Mouse (Mus musculus): ENCODE results near the gene Atxn1l.

GRCm38 (mm10) chr8:109682120-109682519 is 55.4 kb downstream of the Atxn1l start:
- no peak for TF ChIP-seq GATA1 (IDR thresholded peaks at IDR 0.05; ENCODE audit: borderline replicate concordance, low read length)
- TF ChIP-seq FLI1 (IDR thresholded peaks at IDR 0.05; ENCODE audit: low read length): no peak

Data from megakaryocyte, embryonic 14.5 days (primary cell).